Mouse (Mus musculus): ENCODE data around the gene Dynlrb1. TPM values are rescaled to one million over a fixed set of nuclear protein-coding genes. Genes with fewer than 3 reads are reported as not detected.

Gene Dynlrb1
- polyA plus RNA-seq (2012; rRNA removed), result 476 and 534 TPM in 2 replicates
- polyA plus RNA-seq (2014; fragmentation: Nextera tagmentation; extraction: Ambion mirVana), result 501 and 509 TPM in 2 replicates

GRCm38 (mm10) chr2:155236362-155236992 lies at the start of gene Dynlrb1:
TSS of gene Dynlrb1 (plus strand) at chr2:155236533.
- H3K27ac ChIP-seq (replicated peaks; ENCODE audit: low read depth, low read length), result peak within 1 kb of the TSS; percentile 87
- peak within 1 kb of the TSS; percentile 73 for H3K4me3 ChIP-seq (replicated peaks; ENCODE audit: low read length)
- H3K4me1 ChIP-seq (ENCODE audit: control insufficient read depth, insufficient read depth, low read length), result peaks cover 19% of the 10 kb centered on the region
- no peaks in the 10 kb centered on the region for H3K9me3 ChIP-seq (ENCODE audit: control insufficient read depth, low read length)
- TF ChIP-seq POLR2A (IDR thresholded peaks at IDR 0.05; ENCODE audit: borderline replicate concordance, extremely low read depth, insufficient read depth, insufficient read length), result peak; percentile 73; the same call in 1 of the 2 replicates
- no peaks in the 10 kb centered on the region for H3K27me3 ChIP-seq (ENCODE audit: control insufficient read depth, insufficient read depth, low read length)
- WGBS, result under 1% methylated on average over 47 of the region's 50 CpGs
- ATAC-seq (ENCODE audit: low FRiP score, low read depth), result peak; percentile 98
- DNase-seq (ENCODE audit: low spot score), result peak; percentile 95
- peak within 1 kb of the TSS; percentile 78 for H3K4me2 ChIP-seq (replicated peaks; ENCODE audit: low read depth, low read length, severe bottlenecking)
- peak within 1 kb of the TSS; percentile 88 for H3K9ac ChIP-seq (ENCODE audit: low read depth, low read length, severe bottlenecking)
- H3K36me3 ChIP-seq (ENCODE audit: control insufficient read depth, insufficient read depth, low read length), result peaks cover 6% of the 10 kb centered on the region; the same call in 1 of the 2 replicates

GRCm38 (mm10) chr2:155207419-155207818 lies 28.9 kb upstream of the Dynlrb1 start:
- no peaks in the 10 kb centered on the region for H3K27me3 ChIP-seq (ENCODE audit: control insufficient read depth, insufficient read depth, low read length)
- H3K4me1 ChIP-seq (ENCODE audit: control insufficient read depth, insufficient read depth, low read length), result no peaks in the 10 kb centered on the region
- no peak overlapping the region for H3K4me2 ChIP-seq (replicated peaks; ENCODE audit: low read depth, low read length, severe bottlenecking)
- no peak for TF ChIP-seq POLR2A (IDR thresholded peaks at IDR 0.05; ENCODE audit: borderline replicate concordance, extremely low read depth, insufficient read depth, insufficient read length)
- DNase-seq (ENCODE audit: low spot score) (no peak), ATAC-seq (ENCODE audit: low FRiP score, low read depth) (no peak)
- no peak overlapping the region for H3K27ac ChIP-seq (replicated peaks; ENCODE audit: low read depth, low read length)
- H3K4me3 ChIP-seq (replicated peaks; ENCODE audit: low read length), result no peak overlapping the region
- H3K36me3 ChIP-seq (ENCODE audit: control insufficient read depth, insufficient read depth, low read length), result peaks cover 83% of the 10 kb centered on the region
- no peak overlapping the region for H3K9ac ChIP-seq (ENCODE audit: low read depth, low read length, severe bottlenecking)
- no peaks in the 10 kb centered on the region for H3K9me3 ChIP-seq (ENCODE audit: control insufficient read depth, low read length)
- 78% methylated on average over 2 of the region's 2 CpGs for WGBS

GRCm38 (mm10) chr2:155223145-155223544 lies 13.2 kb upstream of the Dynlrb1 start:
- no peak for ATAC-seq (ENCODE audit: low FRiP score, low read depth)
- no peak for TF ChIP-seq POLR2A (IDR thresholded peaks at IDR 0.05; ENCODE audit: borderline replicate concordance, extremely low read depth, insufficient read depth, insufficient read length)

GRCm38 (mm10) chr2:155224721-155225120 lies 11.6 kb upstream of the Dynlrb1 start:
- WGBS, result 90% methylated on average over 7 of the region's 7 CpGs
- Histone ChIP-seq H3K4me1 (ENCODE audit: control insufficient read depth, insufficient read depth, low read length) (no peaks in the 10 kb centered on the region), H3K27me3 (ENCODE audit: control insufficient read depth, insufficient read depth, low read length) (no peaks in the 10 kb centered on the region), H3K9me3 (ENCODE audit: control insufficient read depth, low read length) (no peaks in the 10 kb centered on the region), H3K27ac (replicated peaks; ENCODE audit: low read depth, low read length) (no peak overlapping the region), H3K4me3 (replicated peaks; ENCODE audit: low read length) (no peak overlapping the region), H3K4me2 (replicated peaks; ENCODE audit: low read depth, low read length, severe bottlenecking) (no peak overlapping the region), H3K36me3 (ENCODE audit: control insufficient read depth, insufficient read depth, low read length) (peaks cover 81% of the 10 kb centered on the region), H3K9ac (ENCODE audit: low read depth, low read length, severe bottlenecking) (no peak overlapping the region)
- ATAC-seq (ENCODE audit: low FRiP score, low read depth) (no peak), DNase-seq (ENCODE audit: low spot score) (no peak)
- TF ChIP-seq POLR2A (IDR thresholded peaks at IDR 0.05; ENCODE audit: borderline replicate concordance, extremely low read depth, insufficient read depth, insufficient read length), result no peak

More at GRCm38 (mm10) chr2:155223145-155223544, 13.2 kb upstream of the Dynlrb1 start:
- peaks cover 90% of the 10 kb centered on the region for H3K36me3 ChIP-seq (ENCODE audit: control insufficient read depth, insufficient read depth, low read length)
- no peak overlapping the region for H3K9ac ChIP-seq (ENCODE audit: low read depth, low read length, severe bottlenecking)
- no peaks in the 10 kb centered on the region for H3K27me3 ChIP-seq (ENCODE audit: control insufficient read depth, insufficient read depth, low read length)
- no peaks in the 10 kb centered on the region for H3K9me3 ChIP-seq (ENCODE audit: control insufficient read depth, low read length)
- no peak overlapping the region for H3K4me2 ChIP-seq (replicated peaks; ENCODE audit: low read depth, low read length, severe bottlenecking)
- no peak for DNase-seq (ENCODE audit: low spot score)
- no peak overlapping the region for H3K4me3 ChIP-seq (replicated peaks; ENCODE audit: low read length)
- WGBS, result 89% methylated on average over 2 of the region's 2 CpGs
- no peak overlapping the region for H3K27ac ChIP-seq (replicated peaks; ENCODE audit: low read depth, low read length)
- no peaks in the 10 kb centered on the region for H3K4me1 ChIP-seq (ENCODE audit: control insufficient read depth, insufficient read depth, low read length)

- TF ChIP-seq POLR2A (IDR thresholded peaks at IDR 0.05; ENCODE audit: borderline replicate concordance, extremely low read depth, insufficient read depth, insufficient read length), result no peak
- Histone ChIP-seq H3K9me3 (ENCODE audit: control insufficient read depth, low read length) (no peaks in the 10 kb centered on the region), H3K36me3 (ENCODE audit: control insufficient read depth, insufficient read depth, low read length) (peaks cover 6% of the 10 kb centered on the region; the same call in 1 of the 2 replicates), H3K4me1 (ENCODE audit: control insufficient read depth, insufficient read depth, low read length) (peaks cover 19% of the 10 kb centered on the region), H3K27ac (replicated peaks; ENCODE audit: low read depth, low read length) (peak overlapping the region; percentile 87), H3K4me3 (replicated peaks; ENCODE audit: low read length) (peak overlapping the region; percentile 73), H3K9ac (ENCODE audit: low read depth, low read length, severe bottlenecking) (peak overlapping the region; percentile 88), H3K4me2 (replicated peaks; ENCODE audit: low read depth, low read length, severe bottlenecking) (peak overlapping the region; percentile 69), H3K27me3 (ENCODE audit: control insufficient read depth, insufficient read depth, low read length) (no peaks in the 10 kb centered on the region)
- WGBS, result 6% methylated on average over 13 of the region's 13 CpGs
- peak; percentile 90 for ATAC-seq (ENCODE audit: low FRiP score, low read depth)
- DNase-seq (ENCODE audit: low spot score), result no peak
Observed at GRCm38 (mm10) chr2:155235746-155236361, 479 bp upstream of the Dynlrb1 start.
